Mouse (Mus musculus): Measurements from ENCODE around the gene Bnc1. TPM values are rescaled to one million over a fixed set of nuclear protein-coding genes. Genes with fewer than 3 reads are reported as not detected.

Gene Bnc1
- polyA plus RNA-seq (2015; fragmentation: Nextera tagmentation; extraction: Ambion mirVana) = 0.15 and 0.50 TPM in 2 replicates

GRCm38 (mm10) chr7:81992131-81993061 lies at the start of gene Bnc1:
Gene Bnc1 (minus strand): TSS chr7:81992292.
- ATAC-seq (ENCODE audit: low FRiP score, low TSS enrichment) = peak; percentile 70
- Histone ChIP-seq H3K9me3 (ENCODE audit: low read length) (no peaks in the 10 kb centered on the region), H3K27me3 (ENCODE audit: insufficient read depth, low read length) (peaks cover 79% of the 10 kb centered on the region), H3K4me2 (replicated peaks; ENCODE audit: low read depth, low read length) (peak within 1 kb of the TSS; percentile 92), H3K36me3 (ENCODE audit: insufficient read depth, low read length) (no peaks in the 10 kb centered on the region), H3K4me1 (ENCODE audit: insufficient read depth, low read length) (peaks cover 16% of the 10 kb centered on the region), H3K27ac (ENCODE audit: low read length) (no peak within 1 kb of the TSS), H3K9ac (replicated peaks; ENCODE audit: low read length) (peak within 1 kb of the TSS; percentile 56), H3K4me3 (ENCODE audit: low read length) (peak within 1 kb of the TSS; percentile 58)
- WGBS = under 1% methylated on average over 64 of the region's 105 CpGs

GRCm38 (mm10) chr7:82033347-82033746 lies 41.3 kb upstream of the Bnc1 start:
- Histone ChIP-seq H3K4me3 (ENCODE audit: low read length) (no peak overlapping the region), H3K27ac (ENCODE audit: low read length) (no peak overlapping the region), H3K9me3 (ENCODE audit: low read length) (no peaks in the 10 kb centered on the region), H3K36me3 (ENCODE audit: insufficient read depth, low read length) (no peaks in the 10 kb centered on the region), H3K4me1 (ENCODE audit: insufficient read depth, low read length) (peaks cover 11% of the 10 kb centered on the region), H3K4me2 (replicated peaks; ENCODE audit: low read depth, low read length) (no peak overlapping the region), H3K9ac (replicated peaks; ENCODE audit: low read length) (no peak overlapping the region), H3K27me3 (ENCODE audit: insufficient read depth, low read length) (no peaks in the 10 kb centered on the region)
- no peak for ATAC-seq (ENCODE audit: low FRiP score, low TSS enrichment)
- WGBS = 41% methylated on average over 1 of the region's 1 CpGs

- 26% methylated on average over 9 of the region's 9 CpGs for WGBS
- Histone ChIP-seq H3K27ac (ENCODE audit: low read length) (peak overlapping the region; percentile 43; the same call in 1 of the 2 replicates), H3K4me2 (replicated peaks; ENCODE audit: low read depth, low read length) (no peak overlapping the region), H3K36me3 (ENCODE audit: insufficient read depth, low read length) (no peaks in the 10 kb centered on the region), H3K27me3 (ENCODE audit: insufficient read depth, low read length) (no peaks in the 10 kb centered on the region; the same call in 1 of the 2 replicates), H3K9ac (replicated peaks; ENCODE audit: low read length) (no peak overlapping the region), H3K4me3 (ENCODE audit: low read length) (no peak overlapping the region), H3K9me3 (ENCODE audit: low read length) (no peaks in the 10 kb centered on the region), H3K4me1 (ENCODE audit: insufficient read depth, low read length) (peaks cover 11% of the 10 kb centered on the region)
- peak; percentile 99 for ATAC-seq (ENCODE audit: low FRiP score, low TSS enrichment)
These were observed 37.6 kb upstream of the Bnc1 start for GRCm38 (mm10) chr7:82029666-82030065.

GRCm38 (mm10) chr7:82025802-82026201 lies 33.7 kb upstream of the Bnc1 start:
- H3K9me3 ChIP-seq (ENCODE audit: low read length) = no peaks in the 10 kb centered on the region
- no peaks in the 10 kb centered on the region; the same call in 1 of the 2 replicates for H3K27me3 ChIP-seq (ENCODE audit: insufficient read depth, low read length)
- H3K27ac ChIP-seq (ENCODE audit: low read length) = no peak overlapping the region
- no peak overlapping the region for H3K4me3 ChIP-seq (ENCODE audit: low read length)
- peaks cover 11% of the 10 kb centered on the region for H3K4me1 ChIP-seq (ENCODE audit: insufficient read depth, low read length)
- H3K36me3 ChIP-seq (ENCODE audit: insufficient read depth, low read length) = no peaks in the 10 kb centered on the region
- ATAC-seq (ENCODE audit: low FRiP score, low TSS enrichment) = no peak
- H3K9ac ChIP-seq (replicated peaks; ENCODE audit: low read length) = no peak overlapping the region
- H3K4me2 ChIP-seq (replicated peaks; ENCODE audit: low read depth, low read length) = no peak overlapping the region
- WGBS = 65% methylated on average over 2 of the region's 2 CpGs

GRCm38 (mm10) chr7:82023676-82024075 lies 31.6 kb upstream of the Bnc1 start:
- WGBS = 83% methylated on average over 2 of the region's 2 CpGs
- H3K4me2 ChIP-seq (replicated peaks; ENCODE audit: low read depth, low read length) = no peak overlapping the region
- no peak overlapping the region for H3K4me3 ChIP-seq (ENCODE audit: low read length)
- H3K9ac ChIP-seq (replicated peaks; ENCODE audit: low read length) = no peak overlapping the region
- H3K27me3 ChIP-seq (ENCODE audit: insufficient read depth, low read length) = no peaks in the 10 kb centered on the region; the same call in 1 of the 2 replicates
- no peak overlapping the region for H3K27ac ChIP-seq (ENCODE audit: low read length)
- H3K9me3 ChIP-seq (ENCODE audit: low read length) = no peaks in the 10 kb centered on the region
- H3K36me3 ChIP-seq (ENCODE audit: insufficient read depth, low read length) = no peaks in the 10 kb centered on the region
- ATAC-seq (ENCODE audit: low FRiP score, low TSS enrichment) = no peak
- no peaks in the 10 kb centered on the region for H3K4me1 ChIP-seq (ENCODE audit: insufficient read depth, low read length)

- H3K36me3 ChIP-seq (ENCODE audit: insufficient read depth, low read length) = no peaks in the 10 kb centered on the region
- ATAC-seq (ENCODE audit: low FRiP score, low TSS enrichment) = no peak
- no peaks in the 10 kb centered on the region; the same call in 1 of the 2 replicates for H3K27me3 ChIP-seq (ENCODE audit: insufficient read depth, low read length)
- H3K27ac ChIP-seq (ENCODE audit: low read length) = no peak overlapping the region
- H3K4me2 ChIP-seq (replicated peaks; ENCODE audit: low read depth, low read length) = no peak overlapping the region
- no peaks in the 10 kb centered on the region for H3K9me3 ChIP-seq (ENCODE audit: low read length)
- no peak overlapping the region for H3K9ac ChIP-seq (replicated peaks; ENCODE audit: low read length)
- no peaks in the 10 kb centered on the region for H3K4me1 ChIP-seq (ENCODE audit: insufficient read depth, low read length)
- no peak overlapping the region for H3K4me3 ChIP-seq (ENCODE audit: low read length)
- 92% methylated on average over 1 of the region's 1 CpGs for WGBS
These were observed 30.3 kb upstream of the Bnc1 start for GRCm38 (mm10) chr7:82022404-82022803.

- Histone ChIP-seq H3K27ac (ENCODE audit: low read length) (no peak overlapping the region), H3K4me1 (ENCODE audit: insufficient read depth, low read length) (peaks cover 7% of the 10 kb centered on the region; the same call in 1 of the 2 replicates), H3K4me2 (replicated peaks; ENCODE audit: low read depth, low read length) (no peak overlapping the region), H3K27me3 (ENCODE audit: insufficient read depth, low read length) (peaks cover 8% of the 10 kb centered on the region), H3K4me3 (ENCODE audit: low read length) (no peak overlapping the region), H3K9ac (replicated peaks; ENCODE audit: low read length) (no peak overlapping the region), H3K36me3 (ENCODE audit: insufficient read depth, low read length) (no peaks in the 10 kb centered on the region), H3K9me3 (ENCODE audit: low read length) (no peaks in the 10 kb centered on the region)
- ATAC-seq (ENCODE audit: low FRiP score, low TSS enrichment) = no peak
- 98% methylated on average over 2 of the region's 2 CpGs for WGBS
These were observed 25.9 kb upstream of the Bnc1 start for GRCm38 (mm10) chr7:82018031-82018430.

GRCm38 (mm10) chr7:82016751-82017710 lies 24.9 kb upstream of the Bnc1 start:
- H3K27ac ChIP-seq (ENCODE audit: low read length) = no peak overlapping the region
- no peak overlapping the region for H3K9ac ChIP-seq (replicated peaks; ENCODE audit: low read length)
- ATAC-seq (ENCODE audit: low FRiP score, low TSS enrichment) = peak; percentile 61
- H3K27me3 ChIP-seq (ENCODE audit: insufficient read depth, low read length) = peaks cover 8% of the 10 kb centered on the region
- 4% methylated on average over 25 of the region's 25 CpGs for WGBS
- H3K36me3 ChIP-seq (ENCODE audit: insufficient read depth, low read length) = no peaks in the 10 kb centered on the region
- H3K4me1 ChIP-seq (ENCODE audit: insufficient read depth, low read length) = peaks cover 14% of the 10 kb centered on the region
- no peaks in the 10 kb centered on the region for H3K9me3 ChIP-seq (ENCODE audit: low read length)
- peak overlapping the region; percentile 53 for H3K4me2 ChIP-seq (replicated peaks; ENCODE audit: low read depth, low read length)
- H3K4me3 ChIP-seq (ENCODE audit: low read length) = peak overlapping the region; percentile 28

GRCm38 (mm10) chr7:82012472-82012871 lies 20.4 kb upstream of the Bnc1 start:
- H3K4me3 ChIP-seq (ENCODE audit: low read length) = no peak overlapping the region
- peak; percentile 77; the same call in 1 of the 2 replicates for ATAC-seq (ENCODE audit: low FRiP score, low TSS enrichment)
- 7% methylated on average over 13 of the region's 13 CpGs for WGBS
- H3K27me3 ChIP-seq (ENCODE audit: insufficient read depth, low read length) = peaks cover 8% of the 10 kb centered on the region
- no peaks in the 10 kb centered on the region for H3K36me3 ChIP-seq (ENCODE audit: insufficient read depth, low read length)
- no peaks in the 10 kb centered on the region for H3K9me3 ChIP-seq (ENCODE audit: low read length)
- no peak overlapping the region for H3K27ac ChIP-seq (ENCODE audit: low read length)
- no peak overlapping the region for H3K4me2 ChIP-seq (replicated peaks; ENCODE audit: low read depth, low read length)
- peaks cover 16% of the 10 kb centered on the region for H3K4me1 ChIP-seq (ENCODE audit: insufficient read depth, low read length)
- H3K9ac ChIP-seq (replicated peaks; ENCODE audit: low read length) = no peak overlapping the region

Measured in kidney, embryonic 16.5 days (tissue).